Mouse (Mus musculus) liver, adult 2 months (tissue): ENCODE data around the gene Tmem25.

Experiments used
- CTCF ChIP-seq: fragments of 200-500 bp; IDR thresholded peaks from 2 replicates; pipeline ENCODE4 v1.5.1; 2011; ENCODE audit warnings: low read depth, low read length, control low read depth
- POLR2A ChIP-seq: fragments of 200-500 bp; IDR thresholded peaks from 2 replicates; pipeline ENCODE4 v1.6.1; 2011; ENCODE audit warnings: low read length, control low read depth; ENCODE audit not compliant: insufficient read depth; ENCODE audit errors: extremely low read depth

GRCm38 (mm10) chr9:44798298-44798697, 809 bp downstream of the Tmem25 start:
- TF ChIP-seq CTCF (no peak), POLR2A (no peak)
